Mouse (Mus musculus) urinary bladder, postnatal 4 days (tissue): ENCODE data around the gene Pltp.
"Not testable (repeated sequence)": the region's sequence is repeated elsewhere in the genome, so short reads cannot be mapped to it uniquely, and the experiment has no call there.

Source experiments
- DNase-seq, 2 experiments: peaks; one replicate each; pipeline ENCODE4 v3.0.0; 2021 to 2022; ENCODE audit warnings: low spot score in 2 of 2

Pltp gene

GRCm38 (mm10) chr2:164804533-164805331 is 52.8 kb downstream of the Pltp start, which contains the start of the genes Acot8 and Zswim3:
Acot8 (minus strand) TSS chr2:164804882.
Zswim3 (plus strand) TSS chr2:164805098.
- DNase-seq, result peak; percentile 96 to 97

GRCm38 (mm10) chr2:164803921-164804313 is 53.6 kb downstream of the Pltp start:
- DNase-seq, result no peak

GRCm38 (mm10) chr2:164803201-164803920 is 54.1 kb downstream of the Pltp start:
- DNase-seq, result no peak

GRCm38 (mm10) chr2:164800252-164801004 is 57.1 kb downstream of the Pltp start:
- DNase-seq, result no peak

- not testable (repeated sequence) for DNase-seq
These were observed 59.0 kb downstream of the Pltp start for GRCm38 (mm10) chr2:164798554-164798953.

- DNase-seq, result no peak
These were observed 61.6 kb downstream of the Pltp start for GRCm38 (mm10) chr2:164795868-164796267.

GRCm38 (mm10) chr2:164794293-164794692 is 63.2 kb downstream of the Pltp start:
- DNase-seq, result peak; percentile 72 to 85

GRCm38 (mm10) chr2:164793772-164794171 is 63.7 kb downstream of the Pltp start:
- DNase-seq, result no peak

GRCm38 (mm10) chr2:164793236-164793635 is 64.3 kb downstream of the Pltp start:
- no peak for DNase-seq

GRCm38 (mm10) chr2:164792400-164793190 is 64.9 kb downstream of the Pltp start:
- no peak for DNase-seq

- DNase-seq, result no peak
These were observed 65.7 kb downstream of the Pltp start for GRCm38 (mm10) chr2:164791841-164792261.

- no peak for DNase-seq
These were observed 67.1 kb downstream of the Pltp start for GRCm38 (mm10) chr2:164790451-164790850.
